Mouse (Mus musculus): ENCODE results near the gene Ssr4. TPM values are rescaled to one million over a fixed set of nuclear protein-coding genes. Genes with fewer than 3 reads are reported as not detected.

Ssr4 gene
- polyA plus RNA-seq, 1 experiment from 2014 or later, result 162 TPM

DNA sequence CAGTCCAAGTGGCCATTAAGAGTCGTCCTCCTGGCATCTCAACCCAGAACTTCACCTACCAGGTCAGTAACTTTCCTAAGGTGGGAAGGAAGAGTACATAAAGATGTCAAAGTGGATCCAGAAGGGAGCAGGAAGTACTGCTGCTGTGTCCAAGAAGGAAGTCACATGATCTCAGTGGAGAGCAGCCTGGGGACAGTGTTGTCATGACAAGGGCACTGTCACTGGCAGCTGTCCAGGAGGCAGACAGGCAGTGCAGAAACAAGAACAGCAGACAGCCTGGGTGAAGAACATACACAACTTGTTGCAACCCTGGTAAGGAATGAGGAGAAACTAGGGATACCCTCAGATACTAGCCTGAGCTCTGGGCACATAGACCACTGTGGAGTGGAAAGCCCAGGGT lies 21.5 kb upstream of the Ssr4 start:
- no peak overlapping the region for H3K9ac ChIP-seq (ENCODE audit: low read depth, low read length)
- no peak overlapping the region for H3K4me2 ChIP-seq (ENCODE audit: low read length)
- 76% methylated on average over 1 of the region's 1 CpGs for WGBS
- H3K9me3 ChIP-seq (ENCODE audit: control insufficient read depth, low read length), result no peaks in the 10 kb centered on the region
- no peaks in the 10 kb centered on the region for H3K36me3 ChIP-seq (ENCODE audit: control insufficient read depth, insufficient read depth, low read length)
- H3K4me3 ChIP-seq (ENCODE audit: low read length), result no peak overlapping the region
- no peaks in the 10 kb centered on the region for H3K4me1 ChIP-seq (ENCODE audit: control insufficient read depth, insufficient read depth, low read depth, low read length)
- no peaks in the 10 kb centered on the region for H3K27me3 ChIP-seq (replicated peaks; ENCODE audit: control insufficient read depth, insufficient read depth, low read length)
- 0 out of 2 replicates have a peak, but pooled peaks have one; percentile 54 for ATAC-seq
- H3K27ac ChIP-seq (ENCODE audit: low read depth, low read length), result no peak overlapping the region

DNA sequence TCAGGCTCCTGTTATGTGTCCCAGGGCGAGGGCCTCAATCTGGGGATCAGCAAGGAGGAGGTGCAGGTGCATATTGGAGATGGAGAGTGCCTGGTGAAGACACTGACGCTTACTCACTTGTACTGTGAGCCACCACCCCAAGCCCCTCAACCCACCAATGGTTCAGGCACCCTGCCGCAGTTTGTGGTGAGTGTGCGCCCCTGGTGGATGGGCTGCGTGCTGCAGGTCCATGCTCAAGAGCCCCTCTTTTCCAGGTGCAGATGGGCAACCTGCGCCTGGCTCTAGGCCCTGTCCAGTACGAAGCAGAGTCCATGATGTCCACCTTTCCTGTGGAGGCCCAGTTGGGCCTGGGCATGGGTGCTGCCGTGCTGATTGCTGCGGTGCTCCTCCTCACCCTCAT lies 19.6 kb upstream of the Ssr4 start:
- WGBS, result 67% methylated on average over 6 of the region's 9 CpGs
- Histone ChIP-seq H3K4me2 (ENCODE audit: low read length) (no peak overlapping the region), H3K36me3 (ENCODE audit: control insufficient read depth, insufficient read depth, low read length) (no peaks in the 10 kb centered on the region), H3K27ac (ENCODE audit: low read depth, low read length) (no peak overlapping the region), H3K9me3 (ENCODE audit: control insufficient read depth, low read length) (no peaks in the 10 kb centered on the region), H3K27me3 (replicated peaks; ENCODE audit: control insufficient read depth, insufficient read depth, low read length) (no peaks in the 10 kb centered on the region), H3K4me1 (ENCODE audit: control insufficient read depth, insufficient read depth, low read depth, low read length) (no peaks in the 10 kb centered on the region), H3K9ac (ENCODE audit: low read depth, low read length) (no peak overlapping the region), H3K4me3 (ENCODE audit: low read length) (no peak overlapping the region)
- ATAC-seq, result no peak

DNA sequence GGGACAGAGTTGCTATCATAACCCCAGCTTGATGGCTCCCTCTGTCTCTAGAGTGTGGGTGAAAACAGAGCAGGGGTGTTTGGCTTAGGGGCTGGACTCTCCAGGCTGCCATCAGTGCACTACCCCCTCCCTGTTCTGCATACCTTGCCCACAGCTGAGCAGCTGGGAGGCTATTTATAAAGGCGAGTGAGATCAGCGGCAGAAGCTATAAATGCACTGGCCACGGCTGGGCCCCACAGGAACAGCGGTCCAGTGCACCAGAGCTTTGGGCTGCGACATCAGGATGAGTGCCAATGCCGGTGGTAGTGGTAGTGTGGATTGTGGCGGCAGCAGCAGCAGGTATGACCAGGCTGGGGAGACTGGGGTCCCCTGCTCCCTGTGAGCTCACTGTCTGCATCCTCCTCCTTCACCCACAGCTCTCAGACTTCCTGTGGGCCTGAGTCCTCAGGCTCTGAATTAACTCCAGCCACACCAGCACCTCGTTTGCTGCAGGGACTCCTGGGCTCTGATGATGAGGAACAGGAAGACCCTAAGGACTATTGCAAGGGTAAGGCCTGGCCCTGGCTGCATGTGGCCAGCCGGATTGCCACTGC lies 12.6 kb upstream of the Ssr4 start, which contains the start of gene Srpk3:
Gene Srpk3 (plus strand): TSS at position 238 of the 593 bp plus-strand sequence.
- 39% methylated on average over 9 of the region's 9 CpGs for WGBS
- no peak within 1 kb of the TSS for H3K4me2 ChIP-seq (ENCODE audit: low read length)
- H3K36me3 ChIP-seq (ENCODE audit: control insufficient read depth, insufficient read depth, low read length), result peaks cover 5% of the 10 kb centered on the region; the same call in 1 of the 2 replicates
- H3K4me3 ChIP-seq (ENCODE audit: low read length), result no peak within 1 kb of the TSS
- H3K9ac ChIP-seq (ENCODE audit: low read depth, low read length), result no peak within 1 kb of the TSS; the same call in 1 of the 2 replicates
- peak; percentile 54; the same call in 1 of the 2 replicates for ATAC-seq
- H3K27me3 ChIP-seq (replicated peaks; ENCODE audit: control insufficient read depth, insufficient read depth, low read length), result no peaks in the 10 kb centered on the region
- no peak within 1 kb of the TSS for H3K27ac ChIP-seq (ENCODE audit: low read depth, low read length)
- no peaks in the 10 kb centered on the region for H3K4me1 ChIP-seq (ENCODE audit: control insufficient read depth, insufficient read depth, low read depth, low read length)
- no peaks in the 10 kb centered on the region for H3K9me3 ChIP-seq (ENCODE audit: control insufficient read depth, low read length)

DNA sequence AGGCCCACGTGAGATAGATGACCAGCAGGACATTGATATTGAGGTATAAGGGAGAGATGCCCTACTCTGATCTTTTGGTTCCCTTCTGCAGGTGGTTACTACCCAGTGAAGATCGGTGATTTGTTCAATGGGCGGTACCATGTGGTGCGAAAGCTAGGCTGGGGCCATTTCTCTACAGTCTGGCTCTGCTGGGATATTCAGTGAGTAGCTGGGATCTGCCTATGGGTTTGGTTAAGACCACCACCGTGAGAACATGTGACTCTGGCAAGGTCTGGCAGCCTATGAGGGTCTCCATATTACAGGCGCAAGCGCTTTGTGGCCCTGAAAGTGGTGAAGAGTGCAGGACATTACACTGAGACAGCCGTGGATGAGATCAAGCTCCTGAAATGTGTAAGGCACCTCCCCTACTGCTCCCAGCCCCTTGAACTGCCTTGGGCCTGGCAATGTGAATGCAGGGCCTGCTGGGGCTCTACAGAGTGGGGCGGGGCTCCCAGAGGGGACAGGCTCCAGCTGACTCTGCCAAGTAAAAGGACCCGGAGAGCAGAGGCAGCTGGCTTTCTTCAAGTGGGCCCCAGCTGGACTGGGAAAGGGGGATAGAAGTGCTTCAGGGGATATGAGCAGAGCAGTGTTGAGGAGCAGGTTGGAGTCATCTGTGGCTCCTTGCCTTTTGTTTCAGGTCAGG lies 11.9 kb upstream of the Ssr4 start:
- Histone ChIP-seq H3K4me2 (ENCODE audit: low read length) (no peak overlapping the region), H3K27me3 (replicated peaks; ENCODE audit: control insufficient read depth, insufficient read depth, low read length) (no peaks in the 10 kb centered on the region), H3K27ac (ENCODE audit: low read depth, low read length) (no peak overlapping the region), H3K4me3 (ENCODE audit: low read length) (no peak overlapping the region), H3K4me1 (ENCODE audit: control insufficient read depth, insufficient read depth, low read depth, low read length) (no peaks in the 10 kb centered on the region), H3K9me3 (ENCODE audit: control insufficient read depth, low read length) (no peaks in the 10 kb centered on the region), H3K36me3 (ENCODE audit: control insufficient read depth, insufficient read depth, low read length) (peaks cover 8% of the 10 kb centered on the region; the same call in 1 of the 2 replicates), H3K9ac (ENCODE audit: low read depth, low read length) (no peak overlapping the region; the same call in 1 of the 2 replicates)
- peak; percentile 21; the same call in 1 of the 2 replicates for ATAC-seq
- 71% methylated on average over 10 of the region's 10 CpGs for WGBS

DNA sequence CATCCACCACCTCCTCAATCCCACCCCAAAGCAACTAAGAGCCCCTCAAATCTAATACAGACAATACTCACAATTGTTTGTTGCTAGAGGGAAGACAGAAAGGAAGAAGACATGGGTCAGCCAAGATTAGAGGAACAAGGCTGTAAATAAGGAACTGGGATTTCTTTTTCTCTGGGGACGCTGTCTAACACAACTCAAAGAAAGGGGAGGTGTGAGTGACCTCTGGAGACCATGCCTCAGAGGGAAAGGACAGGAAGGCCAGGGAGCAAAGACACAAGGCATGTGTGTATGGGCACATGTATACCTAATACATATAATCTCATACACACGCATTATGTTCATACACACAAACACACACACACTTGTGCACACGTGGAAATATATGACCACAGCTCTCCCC lies 4.6 kb upstream of the Ssr4 start:
- Histone ChIP-seq H3K9me3 (ENCODE audit: control insufficient read depth, low read length) (no peaks in the 10 kb centered on the region), H3K36me3 (ENCODE audit: control insufficient read depth, insufficient read depth, low read length) (peaks cover 16% of the 10 kb centered on the region), H3K9ac (ENCODE audit: low read depth, low read length) (no peak overlapping the region), H3K4me2 (ENCODE audit: low read length) (no peak overlapping the region), H3K27ac (ENCODE audit: low read depth, low read length) (no peak overlapping the region), H3K4me3 (ENCODE audit: low read length) (no peak overlapping the region), H3K4me1 (ENCODE audit: control insufficient read depth, insufficient read depth, low read depth, low read length) (peaks cover 12% of the 10 kb centered on the region), H3K27me3 (replicated peaks; ENCODE audit: control insufficient read depth, insufficient read depth, low read length) (no peaks in the 10 kb centered on the region)
- ATAC-seq, result no peak
- 81% methylated on average over 3 of the region's 3 CpGs for WGBS

DNA sequence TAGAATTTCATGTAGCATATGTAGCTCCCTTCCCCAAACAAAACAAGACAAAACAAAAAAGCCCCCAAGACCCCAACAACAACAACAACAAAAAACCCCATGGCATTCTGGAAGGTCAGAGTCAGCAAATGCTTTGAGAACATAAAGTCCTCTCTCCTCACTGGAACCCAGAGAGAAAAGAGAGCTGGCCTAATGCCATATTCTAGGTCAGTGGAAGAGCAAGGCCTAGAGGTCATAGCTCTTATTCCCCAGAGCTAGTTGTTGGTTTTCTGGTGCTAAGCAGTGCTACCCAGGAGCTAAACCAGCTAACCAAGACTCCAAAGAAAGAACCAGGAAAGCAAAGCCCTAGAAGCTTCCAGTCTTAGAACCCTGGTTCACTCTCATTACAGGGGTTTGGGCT lies 1.2 kb upstream of the Ssr4 start:
- ATAC-seq, result no peak
- Histone ChIP-seq H3K4me3 (ENCODE audit: low read length) (peak overlapping the region; percentile 58), H3K9me3 (ENCODE audit: control insufficient read depth, low read length) (no peaks in the 10 kb centered on the region), H3K27ac (ENCODE audit: low read depth, low read length) (no peak overlapping the region; the same call in 1 of the 2 replicates), H3K36me3 (ENCODE audit: control insufficient read depth, insufficient read depth, low read length) (peaks cover 2% of the 10 kb centered on the region; the same call in 1 of the 2 replicates), H3K4me2 (ENCODE audit: low read length) (peak overlapping the region; percentile 70), H3K27me3 (replicated peaks; ENCODE audit: control insufficient read depth, insufficient read depth, low read length) (no peaks in the 10 kb centered on the region), H3K9ac (ENCODE audit: low read depth, low read length) (peak overlapping the region; percentile 64), H3K4me1 (ENCODE audit: control insufficient read depth, insufficient read depth, low read depth, low read length) (peaks cover 19% of the 10 kb centered on the region)

DNA sequence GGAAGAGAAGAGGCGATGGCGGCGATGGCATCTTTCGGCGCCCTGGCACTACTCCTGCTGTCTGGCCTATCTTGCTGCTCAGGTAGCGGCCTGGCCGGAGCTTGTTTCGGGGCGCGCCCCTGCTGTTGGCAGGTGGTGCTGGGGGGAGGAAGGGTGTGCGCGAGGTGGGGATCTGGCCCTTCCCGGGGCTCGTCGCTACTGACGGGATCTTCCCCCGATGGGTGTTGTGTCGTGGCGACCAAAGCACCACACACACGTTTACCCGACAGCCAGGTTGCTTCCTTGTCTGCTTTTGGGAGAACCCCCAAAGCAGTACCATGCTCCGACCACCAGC lies 364 bp downstream of the Ssr4 start:
- ATAC-seq, result no peak; the same call in 1 of the 2 replicates
- Histone ChIP-seq H3K4me2 (ENCODE audit: low read length) (peak overlapping the region; percentile 61), H3K4me1 (ENCODE audit: control insufficient read depth, insufficient read depth, low read depth, low read length) (peaks cover 19% of the 10 kb centered on the region), H3K36me3 (ENCODE audit: control insufficient read depth, insufficient read depth, low read length) (0 out of 2 replicates have a peak, but pooled peaks cover 2% of the 10 kb centered on the region), H3K9me3 (ENCODE audit: control insufficient read depth, low read length) (no peaks in the 10 kb centered on the region), H3K9ac (ENCODE audit: low read depth, low read length) (peak overlapping the region; percentile 73), H3K27me3 (replicated peaks; ENCODE audit: control insufficient read depth, insufficient read depth, low read length) (no peaks in the 10 kb centered on the region), H3K27ac (ENCODE audit: low read depth, low read length) (peak overlapping the region; percentile 60), H3K4me3 (ENCODE audit: low read length) (peak overlapping the region; percentile 58)
- 9% methylated on average over 16 of the region's 22 CpGs for WGBS

DNA sequence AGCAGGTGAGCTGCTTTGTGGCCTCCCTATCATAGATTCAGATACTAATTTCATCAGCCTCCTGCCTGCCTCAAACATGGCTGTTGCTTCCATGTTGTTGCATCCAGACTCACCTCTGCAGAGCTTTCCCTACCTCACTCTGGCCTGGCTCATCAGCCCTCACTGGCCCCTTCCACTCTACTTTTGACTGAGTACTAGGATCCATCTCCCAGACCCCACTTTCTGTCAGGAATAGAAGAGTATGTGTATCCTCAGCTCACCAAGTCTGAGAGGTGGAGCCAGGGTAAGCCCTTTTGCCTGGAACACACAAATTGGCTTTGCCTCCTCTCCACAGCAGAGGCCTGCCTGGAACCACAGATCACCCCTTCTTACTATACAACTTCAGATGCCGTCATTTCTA lies 1.7 kb downstream of the Ssr4 start:
- H3K27ac ChIP-seq (ENCODE audit: low read depth, low read length), result no peak overlapping the region
- H3K4me3 ChIP-seq (ENCODE audit: low read length), result no peak overlapping the region
- no peak overlapping the region for H3K9ac ChIP-seq (ENCODE audit: low read depth, low read length)
- no peaks in the 10 kb centered on the region for H3K36me3 ChIP-seq (ENCODE audit: control insufficient read depth, insufficient read depth, low read length)
- no peak overlapping the region; the same call in 1 of the 2 replicates for H3K4me2 ChIP-seq (ENCODE audit: low read length)
- 100% methylated on average over 1 of the region's 1 CpGs for WGBS
- no peaks in the 10 kb centered on the region for H3K27me3 ChIP-seq (replicated peaks; ENCODE audit: control insufficient read depth, insufficient read depth, low read length)
- peaks cover 19% of the 10 kb centered on the region for H3K4me1 ChIP-seq (ENCODE audit: control insufficient read depth, insufficient read depth, low read depth, low read length)
- H3K9me3 ChIP-seq (ENCODE audit: control insufficient read depth, low read length), result no peaks in the 10 kb centered on the region
- ATAC-seq, result no peak

DNA sequence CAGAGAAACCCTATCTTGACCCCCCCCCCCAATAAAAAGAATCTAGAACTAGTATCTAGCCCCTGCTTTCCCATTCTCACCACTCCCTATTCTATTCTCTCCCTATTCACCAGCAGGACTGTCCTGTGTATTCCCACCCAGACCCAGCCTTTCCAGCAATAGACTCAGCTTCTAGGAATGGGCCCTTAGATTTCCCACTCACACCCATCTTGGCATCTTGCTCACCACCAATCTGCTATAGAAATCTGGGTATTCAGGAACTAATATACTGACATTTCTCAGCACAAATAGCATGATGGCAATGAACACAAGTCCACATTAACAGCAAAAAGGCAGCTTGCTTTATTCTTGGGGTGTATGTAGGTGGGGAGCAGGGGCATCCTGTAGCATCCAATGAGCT lies 6.2 kb downstream of the Ssr4 start:
- Histone ChIP-seq H3K36me3 (ENCODE audit: control insufficient read depth, insufficient read depth, low read length) (no peaks in the 10 kb centered on the region), H3K27me3 (replicated peaks; ENCODE audit: control insufficient read depth, insufficient read depth, low read length) (no peaks in the 10 kb centered on the region), H3K4me1 (ENCODE audit: control insufficient read depth, insufficient read depth, low read depth, low read length) (peaks cover 6% of the 10 kb centered on the region), H3K27ac (ENCODE audit: low read depth, low read length) (no peak overlapping the region), H3K4me3 (ENCODE audit: low read length) (no peak overlapping the region), H3K9ac (ENCODE audit: low read depth, low read length) (no peak overlapping the region), H3K4me2 (ENCODE audit: low read length) (no peak overlapping the region), H3K9me3 (ENCODE audit: control insufficient read depth, low read length) (no peaks in the 10 kb centered on the region)
- no peak for ATAC-seq
